Mouse (Mus musculus) bone marrow macrophage, adult 2 months (primary cell): ENCODE results near the gene Tmbim4. TPM values are rescaled to one million over a fixed set of nuclear protein-coding genes. Genes with fewer than 3 reads are reported as not detected.
"Not testable (repeated sequence)": the region's sequence is repeated elsewhere in the genome, so short reads cannot be mapped to it uniquely, and the experiment has no call there.

ENCODE experiments used
- H3K27ac ChIP-seq: 2 replicates; pipeline ENCODE4 v1.5.1; 2012; ENCODE audit warnings: low read depth, low read length; ENCODE audit not compliant: insufficient read depth
- H3K4me1 ChIP-seq: 2 replicates; pipeline ENCODE4 v1.6.1; 2012; ENCODE audit warnings: low read length; ENCODE audit not compliant: control insufficient read depth, insufficient read depth
- H3K4me3 ChIP-seq: 2 replicates; pipeline ENCODE4 v1.5.1; 2012; ENCODE audit warnings: mild to moderate bottlenecking, low read length, moderate library complexity; ENCODE audit not compliant: insufficient read depth
- CTCF ChIP-seq: IDR thresholded peaks from 2 replicates; pipeline ENCODE4 v1.5.1; 2012; ENCODE audit warnings: low read depth, mild to moderate bottlenecking, low read length, moderate library complexity
- POLR2A ChIP-seq: IDR thresholded peaks from 2 replicates; pipeline ENCODE4 v1.6.1; 2012; ENCODE audit warnings: mild to moderate bottlenecking, low read depth, low read length, borderline replicate concordance
- polyA plus RNA-seq: library from polyadenylated mRNA; stranded (reverse); fragments of >200 nt; gene quantifications from 2 replicates; pipeline ENCODE4 v1.2.4, GENCODE M21; 2012; ENCODE audit not compliant: missing spikeins, insufficient read depth, insufficient read length

The Tmbim4 gene
- polyA plus RNA-seq, 1 experiment: 180 TPM

- Histone ChIP-seq H3K27ac (no peak overlapping the region), H3K4me3 (peak overlapping the region; percentile 76), H3K4me1 (no peaks in the 10 kb centered on the region; the same call in 1 of the 2 replicates)
- TF ChIP-seq CTCF (no peak), POLR2A (no peak)
These were observed 8.7 kb downstream of the Tmbim4 start for GRCm38 (mm10) chr10:120210096-120210495.

GRCm38 (mm10) chr10:120217099-120217498 lies 15.7 kb downstream of the Tmbim4 start:
- not testable (repeated sequence) for H3K4me1 ChIP-seq, H3K27ac ChIP-seq, H3K4me3 ChIP-seq

- H3K27ac ChIP-seq: no peak overlapping the region
- TF ChIP-seq POLR2A (no peak), CTCF (no peak)
- H3K4me3 ChIP-seq: no peak overlapping the region
- peaks cover 6% of the 10 kb centered on the region for H3K4me1 ChIP-seq
These were observed 17.6 kb downstream of the Tmbim4 start for GRCm38 (mm10) chr10:120218996-120219395.

- Histone ChIP-seq H3K4me1 (peaks cover 6% of the 10 kb centered on the region), H3K4me3 (peak overlapping the region; percentile 25; the same call in 1 of the 2 replicates), H3K27ac (peak overlapping the region; percentile 66)
- TF ChIP-seq CTCF (no peak), POLR2A (no peak)
These were observed 18.4 kb downstream of the Tmbim4 start for GRCm38 (mm10) chr10:120219578-120220359.

GRCm38 (mm10) chr10:120220776-120221175 lies 19.4 kb downstream of the Tmbim4 start:
- TF ChIP-seq CTCF: no peak
- no peak for TF ChIP-seq POLR2A
- no peak overlapping the region for H3K4me3 ChIP-seq
- H3K27ac ChIP-seq: no peak overlapping the region
- H3K4me1 ChIP-seq: peaks cover 6% of the 10 kb centered on the region

- peaks cover 8% of the 10 kb centered on the region for H3K4me1 ChIP-seq
- peak within 1 kb of the TSS; percentile 53 for H3K27ac ChIP-seq
- H3K4me3 ChIP-seq: peak within 1 kb of the TSS; percentile 96
- no peak for TF ChIP-seq POLR2A
- no peak for TF ChIP-seq CTCF
These were observed 25.7 kb downstream of the Tmbim4 start, which contains the start of gene Llph for GRCm38 (mm10) chr10:120226871-120227661. Gene Llph, plus strand, starts transcription at chr10:120227070.

GRCm38 (mm10) chr10:120231718-120232117 lies 30.3 kb downstream of the Tmbim4 start:
- no peak overlapping the region for H3K4me3 ChIP-seq
- no peak overlapping the region for H3K27ac ChIP-seq
- TF ChIP-seq CTCF (peak; percentile 95), POLR2A (no peak)
- H3K4me1 ChIP-seq: peaks cover 8% of the 10 kb centered on the region

- TF ChIP-seq POLR2A: no peak
- TF ChIP-seq CTCF: no peak
- H3K4me1 ChIP-seq: peaks cover 3% of the 10 kb centered on the region; the same call in 1 of the 2 replicates
- H3K27ac ChIP-seq: no peak overlapping the region
- H3K4me3 ChIP-seq: no peak overlapping the region
These were observed 32.4 kb downstream of the Tmbim4 start for GRCm38 (mm10) chr10:120233655-120234367.

- no peak overlapping the region for H3K27ac ChIP-seq
- no peaks in the 10 kb centered on the region for H3K4me1 ChIP-seq
- no peak overlapping the region for H3K4me3 ChIP-seq
- no peak for TF ChIP-seq CTCF
- TF ChIP-seq POLR2A: no peak
These were observed 35.5 kb downstream of the Tmbim4 start for GRCm38 (mm10) chr10:120236855-120237254.

- Histone ChIP-seq H3K4me1 (peaks cover 3% of the 10 kb centered on the region; the same call in 1 of the 2 replicates), H3K27ac (no peak overlapping the region), H3K4me3 (no peak overlapping the region)
- TF ChIP-seq POLR2A: no peak
- TF ChIP-seq CTCF: no peak
These were observed 36.9 kb downstream of the Tmbim4 start for GRCm38 (mm10) chr10:120238241-120238640.
